In genomic region chr6:84543516-84543915, GRCm38 (mm10) we compare ENCODE assay signal across 24 mouse cellular contexts. TPM values are rescaled to one million over a fixed set of nuclear protein-coding genes. Genes with fewer than 3 reads are reported as not detected.
DNase-seq lines count a peak whose midpoint lies in the region; TF ChIP-seq lines count a peak whose summit lies in the region.
"Had no signal": no experiment of that assay in that cellular context is flagged by ENCODE, and none has a peak within 500 bp of the region (broad histone marks: within the 10 kb centered on the region; RNA-seq: fewer than 3 reads in every experiment).

No protein-coding gene starts in this region.

- TF ChIP-seq EP300 in ES-Bruce4 (IDR thresholded peaks at IDR 0.05; ENCODE audit: insufficient read depth, low read depth, low read length): 0 out of 2 replicates have a peak, but pooled peaks have one; percentile 52
- TF ChIP-seq EP300 in heart, adult 2 months (IDR thresholded peaks at IDR 0.05; ENCODE audit: insufficient read depth, low read depth, low read length): no peak

- H3K9me3 ChIP-seq in ES-Bruce4 (replicated peaks; ENCODE audit: control insufficient read depth, insufficient read depth, low read length, poor library complexity, severe bottlenecking): no peaks in the 10 kb centered on the region
- H3K9me3 ChIP-seq in embryonic facial prominence, embryonic 10.5 days: no peaks in the 10 kb centered on the region
- H3K9me3 ChIP-seq: embryonic facial prominence, embryonic 15.5 days; limb, embryonic 12.5 days; midbrain, embryonic 10.5 days; neural tube, embryonic 13.5 days had no signal

- 26% methylated on average over 5 of the region's 5 CpGs for WGBS in embryonic facial prominence, embryonic 10.5 days
- 43% methylated on average over 5 of the region's 5 CpGs for WGBS in heart, adult 2 months

- H3K27me3 ChIP-seq in ES-Bruce4 (ENCODE audit: control insufficient read depth, insufficient read depth, low read length, poor library complexity, severe bottlenecking): no peaks in the 10 kb centered on the region
- H3K27me3 ChIP-seq in embryonic facial prominence, embryonic 10.5 days (replicated peaks; ENCODE audit: low read depth, poor library complexity, severe bottlenecking): no peaks in the 10 kb centered on the region; the same call in 1 of the 2 replicates
- no peaks in the 10 kb centered on the region for H3K27me3 ChIP-seq in heart, adult 2 months (ENCODE audit: control insufficient read depth, insufficient read depth, low read length)
- H3K27me3 ChIP-seq: embryonic facial prominence, embryonic 15.5 days; neural tube, embryonic 13.5 days had no signal

- no peak for TF ChIP-seq POLR2A in ES-Bruce4 (IDR thresholded peaks at IDR 0.05; ENCODE audit: insufficient read depth, low read length)
- TF ChIP-seq POLR2A in heart, adult 2 months (IDR thresholded peaks at IDR 0.05; ENCODE audit: insufficient read depth, low read depth, low read length): no peak

- H3K4me1 ChIP-seq in ES-Bruce4 (ENCODE audit: control insufficient read depth, insufficient read depth, low read length): peaks cover 4% of the 10 kb centered on the region
- peaks cover 22% of the 10 kb centered on the region for H3K4me1 ChIP-seq in embryonic facial prominence, embryonic 10.5 days
- no peaks in the 10 kb centered on the region for H3K4me1 ChIP-seq in heart, adult 2 months (ENCODE audit: control insufficient read depth, insufficient read depth, low read length)
- H3K4me1 ChIP-seq: neural tube, embryonic 13.5 days had no signal

- no peaks in the 10 kb centered on the region for H3K79me2 ChIP-seq in heart, adult 2 months (replicated peaks; ENCODE audit: control insufficient read depth, insufficient read depth, low read length)

- intact Hi-C loops in heart, adult 2 months (cut with DNase I): no loop called here

- no peak for TF ChIP-seq CTCF in ES-Bruce4 (IDR thresholded peaks at IDR 0.05; ENCODE audit: low read depth, low read length)
- TF ChIP-seq CTCF in heart, adult 2 months (IDR thresholded peaks at IDR 0.05): no peak

- H3K9ac ChIP-seq in ES-Bruce4 (ENCODE audit: low read depth, poor library complexity, severe bottlenecking): no peak overlapping the region
- no peak overlapping the region for H3K9ac ChIP-seq in heart, adult 2 months (ENCODE audit: low read depth, low read length)
- H3K9ac ChIP-seq: embryonic facial prominence, embryonic 15.5 days; hindbrain, embryonic 14.5 days; limb, embryonic 12.5 days; liver, postnatal 0 days; neural tube, embryonic 13.5 days had no signal

- no peaks in the 10 kb centered on the region for H3K36me3 ChIP-seq in ES-Bruce4 (ENCODE audit: control insufficient read depth, insufficient read depth, low read length, poor library complexity, severe bottlenecking)
- H3K36me3 ChIP-seq in embryonic facial prominence, embryonic 10.5 days (replicated peaks): no peaks in the 10 kb centered on the region
- no peaks in the 10 kb centered on the region for H3K36me3 ChIP-seq in heart, adult 2 months (ENCODE audit: control insufficient read depth, insufficient read depth, low read length)
- H3K36me3 ChIP-seq: embryonic facial prominence, embryonic 15.5 days; limb, embryonic 12.5 days; midbrain, embryonic 10.5 days; neural tube, embryonic 13.5 days had no signal

- DNase-seq in embryo, embryonic 11 days: peak; percentile 20
- no peak for DNase-seq in embryo, embryonic 10.5 days (ENCODE audit: low spot score)
- peak; percentile 83 for DNase-seq in adrenal gland, adult 2 months
- peak; percentile 22 for DNase-seq in embryonic facial prominence, embryonic 10.5 days (ENCODE audit: low spot score)
- no peak for DNase-seq in left cerebral cortex, adult 9 months (ENCODE audit: low spot score in 2 of 2)
- DNase-seq in heart, adult 2 months: no peak
- DNase-seq: cerebellum, adult 9-10 months; gastrocnemius, postnatal 36 days; heart, postnatal 4 days; kidney, adult 9 months; kidney, postnatal 25 days; liver, postnatal 0 days; right cerebral cortex, postnatal 4 days; thymus, postnatal 14 days had no signal

- H3K27ac ChIP-seq in ES-Bruce4 (ENCODE audit: insufficient read depth, low read length): no peak overlapping the region
- H3K27ac ChIP-seq in embryonic facial prominence, embryonic 10.5 days (replicated peaks): 0 out of 2 replicates have a peak overlapping the region, but pooled peaks have one; percentile 0
- H3K27ac ChIP-seq in heart, adult 2 months: no peak overlapping the region
- H3K27ac ChIP-seq: embryonic facial prominence, embryonic 15.5 days; hindbrain, embryonic 14.5 days; layer of hippocampus, adult 2 months; limb, embryonic 12.5 days; macrophage; midbrain, embryonic 10.5 days; neural tube, embryonic 13.5 days had no signal

- no peak overlapping the region for H3K4me3 ChIP-seq in ES-Bruce4 (ENCODE audit: low read depth, low read length)
- H3K4me3 ChIP-seq in embryonic facial prominence, embryonic 10.5 days: no peak overlapping the region
- H3K4me3 ChIP-seq in heart, adult 2 months: no peak overlapping the region
- H3K4me3 ChIP-seq: embryonic facial prominence, embryonic 15.5 days; layer of hippocampus, adult 2 months; limb, embryonic 12.5 days; midbrain, embryonic 10.5 days; myocyte; neural tube, embryonic 13.5 days had no signal

RNA-seq across cellular contexts. Expression of gene Cyp26b1, which starts 50.2 kb away (rescaled TPM):
- polyA plus RNA-seq in ES-Bruce4 (2011; ENCODE audit: insufficient read depth, insufficient read length, low read depth, missing spikeins): 0.46 TPM in 2 replicates
- total RNA-seq in adrenal gland, adult 2 months (2021): 10 to 100 TPM; 25.6 to 28.6 TPM
- polyA plus RNA-seq in adrenal gland, adult 2 months (2012; rRNA removed): 1.2 and 6.4 TPM in 2 replicates
- 6.6 and 16.7 TPM in 2 replicates for polyA plus RNA-seq in embryonic facial prominence, embryonic 10.5 days (2016; fragmentation: Nextera tagmentation; extraction: Ambion mirVana)
- total RNA-seq in heart, adult 2 months (2021): 10 to 100 TPM; 17.1 to 41.4 TPM
- polyA plus RNA-seq in heart, adult 2 months (2012; rRNA removed): 1.8 and 30.9 TPM in 2 replicates
- total RNA-seq: common myeloid progenitor, adult 5-6 weeks had no signal

Comparison
In these comparisons a context has a peak if more than half of its experiments do, and no peak if none do; other contexts are left out.
1. DNase-seq: peak in embryo, embryonic 11 days (single experiment), adrenal gland, adult 2 months (single experiment) and embryonic facial prominence, embryonic 10.5 days (single experiment); none in embryo, embryonic 10.5 days (single experiment), left cerebral cortex, adult 9 months (0 of 2) and heart, adult 2 months (0 of 2).